Mouse (Mus musculus) ES-Bruce4 (cell line): Measurements from ENCODE around the gene Foxc2. TPM values are rescaled to one million over a fixed set of nuclear protein-coding genes. Genes with fewer than 3 reads are reported as not detected.

Experiments used
- H3K27ac ChIP-seq: 2 replicates; pipeline ENCODE4 v1.5.1; 2012; ENCODE audit warnings: low read length, inconsistent platforms; ENCODE audit not compliant: insufficient read depth
- H3K27me3 ChIP-seq: 2 replicates; pipeline ENCODE4 v1.6.1; 2012; ENCODE audit warnings: mild to moderate bottlenecking, low read length, inconsistent platforms; ENCODE audit not compliant: control insufficient read depth, poor library complexity, insufficient read depth, severe bottlenecking
- H3K36me3 ChIP-seq: 2 replicates; pipeline ENCODE4 v1.6.1; 2012; ENCODE audit warnings: inconsistent platforms, mild to moderate bottlenecking, low read length, moderate library complexity; ENCODE audit not compliant: control insufficient read depth, poor library complexity, insufficient read depth, severe bottlenecking
- H3K4me1 ChIP-seq: one replicate; pipeline ENCODE4 v1.8.1; 2011; ENCODE audit warnings: low read length; ENCODE audit not compliant: control insufficient read depth, insufficient read depth
- H3K4me3 ChIP-seq: 2 replicates; pipeline ENCODE4 v1.5.1; 2011; ENCODE audit warnings: low read depth, mild to moderate bottlenecking, low read length
- H3K9ac ChIP-seq: 2 replicates; pipeline ENCODE4 v1.6.1; 2012; ENCODE audit warnings: low read depth, mild to moderate bottlenecking, inconsistent platforms; ENCODE audit not compliant: poor library complexity, severe bottlenecking
- H3K9me3 ChIP-seq: replicated peaks from 2 replicates; pipeline ENCODE4 v1.6.1; 2012; ENCODE audit warnings: mild to moderate bottlenecking, low read length, inconsistent platforms; ENCODE audit not compliant: control insufficient read depth, poor library complexity, insufficient read depth, severe bottlenecking
- CTCF ChIP-seq: IDR thresholded peaks from one replicate; pipeline ENCODE4 v1.8.1; 2011; ENCODE audit warnings: low read depth, low read length
- EP300 ChIP-seq: IDR thresholded peaks from 2 replicates; pipeline ENCODE4 v1.6.1; 2011; ENCODE audit warnings: low read depth, low read length; ENCODE audit not compliant: insufficient read depth
- POLR2A ChIP-seq: IDR thresholded peaks from one replicate; pipeline ENCODE4 v1.8.1; 2011; ENCODE audit warnings: low read length; ENCODE audit not compliant: insufficient read depth
- polyA plus RNA-seq: library from polyadenylated mRNA; stranded (reverse); fragments of >200 nt; gene quantifications from 2 replicates; pipeline ENCODE4 v1.2.4, GENCODE M21; 2011; ENCODE audit warnings: low read depth; ENCODE audit not compliant: missing spikeins, insufficient read depth, insufficient read length

Foxc2 gene
- polyA plus RNA-seq, 1 experiment, result not detected

- no peaks in the 10 kb centered on the region for H3K27me3 ChIP-seq
- no peaks in the 10 kb centered on the region for H3K9me3 ChIP-seq
- no peak within 1 kb of the TSS for H3K27ac ChIP-seq
- peak within 1 kb of the TSS; percentile 88 for H3K4me3 ChIP-seq
- TF ChIP-seq CTCF, result no peak
- peak; percentile 89 for TF ChIP-seq POLR2A
- TF ChIP-seq EP300, result no peak
- H3K36me3 ChIP-seq, result no peaks in the 10 kb centered on the region
- H3K9ac ChIP-seq, result peak within 1 kb of the TSS; percentile 69
- no peaks in the 10 kb centered on the region for H3K4me1 ChIP-seq
These were observed 8.0 kb upstream of the Foxc2 start, which contains the start of gene Mthfsd for GRCm38 (mm10) chr8:121107668-121108656. Gene Mthfsd, minus strand, starts transcription at chr8:121108392.

GRCm38 (mm10) chr8:121108657-121109056 is 7.3 kb upstream of the Foxc2 start:
- H3K27me3 ChIP-seq, result no peaks in the 10 kb centered on the region
- TF ChIP-seq POLR2A, result no peak
- no peak for TF ChIP-seq EP300
- H3K9me3 ChIP-seq, result no peaks in the 10 kb centered on the region
- H3K27ac ChIP-seq, result no peak overlapping the region
- peak overlapping the region; percentile 69 for H3K9ac ChIP-seq
- H3K36me3 ChIP-seq, result no peaks in the 10 kb centered on the region
- H3K4me1 ChIP-seq, result no peaks in the 10 kb centered on the region
- peak overlapping the region; percentile 88 for H3K4me3 ChIP-seq

- no peak for TF ChIP-seq POLR2A
- TF ChIP-seq EP300, result no peak
- TF ChIP-seq CTCF, result no peak
- H3K4me3 ChIP-seq, result no peak overlapping the region
- H3K36me3 ChIP-seq, result no peaks in the 10 kb centered on the region
- no peak overlapping the region for H3K27ac ChIP-seq
- no peaks in the 10 kb centered on the region for H3K4me1 ChIP-seq
- H3K27me3 ChIP-seq, result peaks cover 18% of the 10 kb centered on the region
- no peak overlapping the region for H3K9ac ChIP-seq
- H3K9me3 ChIP-seq, result no peaks in the 10 kb centered on the region
These were observed 4.6 kb upstream of the Foxc2 start for GRCm38 (mm10) chr8:121111145-121111907.

- Histone ChIP-seq H3K36me3 (no peaks in the 10 kb centered on the region), H3K27me3 (peaks cover 36% of the 10 kb centered on the region), H3K9ac (peak overlapping the region; percentile 8; the same call in 1 of the 2 replicates), H3K27ac (no peak overlapping the region), H3K9me3 (no peaks in the 10 kb centered on the region), H3K4me1 (no peaks in the 10 kb centered on the region), H3K4me3 (no peak overlapping the region)
- TF ChIP-seq CTCF, result peak; percentile 98
- TF ChIP-seq POLR2A, result no peak
These were observed 2.7 kb upstream of the Foxc2 start for GRCm38 (mm10) chr8:121113261-121113660.

GRCm38 (mm10) chr8:121115136-121115535 is 835 bp upstream of the Foxc2 start:
- Histone ChIP-seq H3K36me3 (no peaks in the 10 kb centered on the region), H3K4me1 (no peaks in the 10 kb centered on the region), H3K9ac (0 out of 2 replicates have a peak overlapping the region, but pooled peaks have one; percentile 20), H3K4me3 (no peak overlapping the region), H3K27me3 (peaks cover 50% of the 10 kb centered on the region), H3K27ac (no peak overlapping the region), H3K9me3 (no peaks in the 10 kb centered on the region)
- TF ChIP-seq EP300 (no peak), POLR2A (no peak), CTCF (no peak)
